Mouse (Mus musculus) CH12.LX (cell line): ENCODE data around the gene Camp.

ENCODE experiments used
- CTCF ChIP-seq, 2 experiments: IDR thresholded peaks in 1 of 2; conservative IDR thresholded peaks in 1 of 2; 2 replicates each; pipeline ENCODE4 v1.5.1; 2011 to 2012; ENCODE audit warnings: low read depth in 2 of 2, low read length in 2 of 2, improper control_type of control experiment in 1 of 2, inconsistent platforms in 1 of 2, mild to moderate bottlenecking in 1 of 2, moderate library complexity in 1 of 2
- HCFC1 ChIP-seq: IDR thresholded peaks from 2 replicates; pipeline ENCODE4 v1.6.1; 2012; ENCODE audit warnings: low read depth, mild to moderate bottlenecking, inconsistent platforms, low read length, improper control_type of control experiment
- JUND ChIP-seq: conservative IDR thresholded peaks from 2 replicates; pipeline ENCODE4 v1.6.1; 2011; ENCODE audit warnings: low read depth, low read length, improper control_type of control experiment
- MAZ ChIP-seq: IDR thresholded peaks from 2 replicates; pipeline ENCODE4 v1.6.1; 2012; ENCODE audit warnings: low read depth, mild to moderate bottlenecking, inconsistent platforms, low read length, improper control_type of control experiment, moderate library complexity
- POLR2A ChIP-seq: IDR thresholded peaks from 2 replicates; pipeline ENCODE4 v1.6.1; 2011; ENCODE audit warnings: low read depth, mild to moderate bottlenecking, improper control_type of control experiment, low read length
- RCOR1 ChIP-seq: conservative IDR thresholded peaks from 2 replicates; pipeline ENCODE4 v1.6.1; 2012; ENCODE audit warnings: low read depth, mild to moderate bottlenecking, inconsistent platforms, low read length, improper control_type of control experiment
- ZC3H11A ChIP-seq: IDR thresholded peaks from 2 replicates; pipeline ENCODE4 v1.6.1; 2012; ENCODE audit warnings: low read depth, mild to moderate bottlenecking, inconsistent platforms, low read length, improper control_type of control experiment
- ZKSCAN1 ChIP-seq: IDR thresholded peaks from 2 replicates; pipeline ENCODE4 v1.6.1; 2012; ENCODE audit warnings: low read depth, inconsistent platforms, low read length, improper control_type of control experiment, borderline replicate concordance

DNA sequence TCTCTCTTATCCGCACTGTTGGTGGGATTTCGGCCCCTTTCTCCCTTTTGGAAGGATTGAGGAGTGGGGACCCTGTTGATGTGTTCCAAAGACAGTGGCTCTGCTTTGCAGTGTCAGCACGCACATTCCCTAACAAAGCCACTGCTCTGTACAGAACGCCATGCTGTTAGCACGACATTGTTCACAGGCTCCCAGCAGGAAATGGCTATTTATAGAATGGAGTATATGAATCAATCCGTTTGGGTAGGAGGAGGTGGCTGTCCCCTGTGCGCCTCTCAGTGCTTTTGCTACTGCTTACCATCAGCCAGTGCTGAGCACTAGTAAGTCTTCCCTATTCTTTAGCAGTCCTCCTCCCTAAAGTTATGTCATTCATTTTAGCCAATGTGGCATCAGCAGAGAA, 36.0 kb downstream of the Camp start:
- TF ChIP-seq ZC3H11A, result no peak
- no peak for TF ChIP-seq ZKSCAN1
- TF ChIP-seq CTCF (conservative IDR thresholded peaks at IDR 0.05 in 1 of 2, IDR thresholded peaks at IDR 0.05 in 1 of 2; ENCODE audit: low read depth in 2 of 2, low read length in 2 of 2), result no peak
- no peak for TF ChIP-seq RCOR1
- TF ChIP-seq HCFC1, result no peak
- no peak for TF ChIP-seq POLR2A
- no peak for TF ChIP-seq MAZ
- TF ChIP-seq JUND, result no peak
